Mouse (Mus musculus): ENCODE data around the gene Phf24. TPM values are rescaled to one million over a fixed set of nuclear protein-coding genes. Genes with fewer than 3 reads are reported as not detected.

Gene Phf24
- total and polyA plus RNA-seq, 3 experiments = 0.31 to 0.92 TPM; not detected in 1

- Histone ChIP-seq H3K79me2 (ENCODE audit: control insufficient read depth, insufficient read depth, low read length, poor library complexity) (no peaks in the 10 kb centered on the region; the same call in 1 of the 2 replicates), H3K27ac (ENCODE audit: control insufficient read depth, low read depth, low read length) (peak within 1 kb of the TSS; percentile 32; the same call in 1 of the 2 replicates), H3K9me3 (replicated peaks; ENCODE audit: insufficient read depth, low read length) (no peaks in the 10 kb centered on the region), H3K27me3 (ENCODE audit: control insufficient read depth in 1 of 2, insufficient read depth in 2 of 2, low read length in 2 of 2) (no peaks in the 10 kb centered on the region), H3K4me3 (ENCODE audit: control insufficient read depth in 1 of 2, insufficient read depth in 1 of 2, low read depth in 2 of 2, low read length in 2 of 2) (peak within 1 kb of the TSS; percentile 70 to 77), H3K36me3 (ENCODE audit: control insufficient read depth in 1 of 2, insufficient read depth in 2 of 2, low read length in 2 of 2) (no peaks in the 10 kb centered on the region), H3K9ac (ENCODE audit: control insufficient read depth, low read depth, low read length, poor library complexity, severe bottlenecking) (peak within 1 kb of the TSS; percentile 79), H3K4me1 (ENCODE audit: control insufficient read depth in 1 of 2, insufficient read depth in 2 of 2, low read length in 2 of 2) (peaks cover 0 to 8% of the 10 kb centered on the region in 2 experiments; a peak in 1 of 4 replicates)
- DNase-seq (ENCODE audit: low read depth, low spot score) = peak; percentile 94
- TF ChIP-seq HCFC1 (IDR thresholded peaks at IDR 0.05; ENCODE audit: low read depth, low read length) (peak; percentile 12; the same call in 1 of the 2 replicates), USF1 (IDR thresholded peaks at IDR 0.05; ENCODE audit: low read depth, low read length) (no peak), CHD1 (IDR thresholded peaks at IDR 0.05; ENCODE audit: low read depth, low read length) (no peak), CHD2 (IDR thresholded peaks at IDR 0.05; ENCODE audit: low read length) (peak; percentile 72), POLR2A (IDR thresholded peaks at IDR 0.05; ENCODE audit: control insufficient read depth in 1 of 2, insufficient read depth in 1 of 2, low read depth in 1 of 2, low read length in 2 of 2, poor library complexity in 1 of 2) (peak; percentile 37 to 82; a peak in 3 of 4 replicates), RCOR1 (IDR thresholded peaks at IDR 0.05; ENCODE audit: low read depth, low read length) (0 out of 2 replicates have a peak, but pooled peaks have one; percentile 25), NRF1 (IDR thresholded peaks at IDR 0.05; ENCODE audit: insufficient read depth, low read depth, low read length, poor library complexity, severe bottlenecking) (peak; percentile 43; the same call in 1 of the 2 replicates)
Measured at GRCm38 (mm10) chr4:42949676-42950051, 33.2 kb downstream of the Phf24 start, which contains the start of gene Dnajb5. Dnajb5 (plus strand) TSS chr4:42949814.

GRCm38 (mm10) chr4:42950065-42950558, 33.7 kb downstream of the Phf24 start:
- Histone ChIP-seq H3K27ac (ENCODE audit: control insufficient read depth, low read depth, low read length) (peak overlapping the region; percentile 32; the same call in 1 of the 2 replicates), H3K4me1 (ENCODE audit: control insufficient read depth in 1 of 2, insufficient read depth in 2 of 2, low read length in 2 of 2) (peaks cover 0 to 8% of the 10 kb centered on the region in 2 experiments; a peak in 1 of 4 replicates), H3K79me2 (ENCODE audit: control insufficient read depth, insufficient read depth, low read length, poor library complexity) (no peaks in the 10 kb centered on the region; the same call in 1 of the 2 replicates), H3K4me3 (ENCODE audit: control insufficient read depth in 1 of 2, insufficient read depth in 1 of 2, low read depth in 2 of 2, low read length in 2 of 2) (peak overlapping the region; percentile 70 to 77), H3K9ac (ENCODE audit: control insufficient read depth, low read depth, low read length, poor library complexity, severe bottlenecking) (peak overlapping the region; percentile 79), H3K36me3 (ENCODE audit: control insufficient read depth in 1 of 2, insufficient read depth in 2 of 2, low read length in 2 of 2) (no peaks in the 10 kb centered on the region), H3K9me3 (replicated peaks; ENCODE audit: insufficient read depth, low read length) (no peaks in the 10 kb centered on the region), H3K27me3 (ENCODE audit: control insufficient read depth in 1 of 2, insufficient read depth in 2 of 2, low read length in 2 of 2) (no peaks in the 10 kb centered on the region)
- peak; percentile 87 for DNase-seq (ENCODE audit: low read depth, low spot score)
- TF ChIP-seq TCF12 (IDR thresholded peaks at IDR 0.05; ENCODE audit: low read depth, low read length) (0 out of 2 replicates have a peak, but pooled peaks have one; percentile 2), POLR2A (IDR thresholded peaks at IDR 0.05; ENCODE audit: control insufficient read depth in 1 of 2, insufficient read depth in 1 of 2, low read depth in 1 of 2, low read length in 2 of 2, poor library complexity in 1 of 2) (peak in 1 of 2 experiments; percentile 5; a peak in 1 of 4 replicates), BHLHE40 (IDR thresholded peaks at IDR 0.05; ENCODE audit: borderline replicate concordance, low read depth, low read length) (no peak), NELFE (IDR thresholded peaks at IDR 0.05; ENCODE audit: low read depth, low read length) (peak; percentile 38; the same call in 1 of the 2 replicates), ELF1 (IDR thresholded peaks at IDR 0.05; ENCODE audit: low read depth, low read length) (0 out of 2 replicates have a peak, but pooled peaks have one; percentile 8), MAZ (IDR thresholded peaks at IDR 0.05; ENCODE audit: low read depth, low read length) (peak; percentile 21; the same call in 1 of the 2 replicates), GATA1 (IDR thresholded peaks at IDR 0.05; ENCODE audit: low read depth, low read length) (no peak), ETS1 (IDR thresholded peaks at IDR 0.05; ENCODE audit: low read depth, low read length) (peak; percentile 68), ZKSCAN1 (IDR thresholded peaks at IDR 0.05; ENCODE audit: low read depth, low read length) (no peak)

Measured in MEL (cell line).